Mouse (Mus musculus): ENCODE results near the gene Togaram1. TPM values are rescaled to one million over a fixed set of nuclear protein-coding genes. Genes with fewer than 3 reads are reported as not detected.

Gene Togaram1
- 26.9 TPM for polyA plus RNA-seq (2015; fragmentation: Illumina TruSeq; extraction: RNeasy Lipid Tissue Mini Kit (QIAGEN cat#74804); ENCODE audit: low read depth, low replicate concordance)

DNA sequence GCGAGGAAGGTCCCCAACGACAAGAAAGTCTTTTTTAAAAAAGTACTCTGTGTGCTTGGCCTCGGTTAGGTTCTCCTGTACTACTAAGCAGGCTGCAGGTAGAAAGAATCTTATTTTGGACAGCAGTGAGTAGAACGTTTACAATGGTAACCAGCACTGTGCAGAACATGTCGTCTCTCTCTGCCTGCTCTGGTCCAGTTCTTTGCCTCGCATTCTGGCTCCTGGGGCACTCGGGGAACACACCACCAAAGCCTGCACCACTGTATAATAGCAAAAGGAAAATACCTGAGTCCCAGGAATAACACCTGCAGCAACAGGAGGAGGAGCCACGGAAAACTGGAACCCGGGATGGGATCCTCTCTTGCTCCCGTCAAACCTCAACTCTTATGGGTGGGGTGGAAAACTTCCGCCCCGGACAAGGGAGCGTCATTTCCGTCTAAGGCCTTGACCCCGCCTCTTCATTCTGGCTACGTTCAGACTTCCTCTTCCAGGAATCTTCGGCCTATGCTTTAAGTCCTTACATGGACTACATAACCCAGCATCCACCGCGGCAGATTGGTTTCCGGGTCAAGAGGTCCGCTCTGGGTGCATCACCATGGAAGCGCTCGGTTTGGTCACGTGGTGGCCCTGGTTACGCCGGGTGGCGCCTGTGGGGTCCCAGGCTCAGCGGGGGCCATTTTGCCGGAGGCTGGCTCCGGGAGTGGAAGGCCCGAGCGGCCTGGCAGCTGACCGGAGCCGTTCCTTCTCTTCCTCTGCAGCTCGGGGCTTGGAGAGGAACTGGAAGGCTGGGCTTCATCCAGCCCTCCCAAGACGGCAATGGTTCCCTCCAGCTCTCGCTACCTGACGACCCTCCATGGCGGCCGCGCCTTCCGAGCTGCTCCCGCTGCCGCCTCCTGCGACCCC lies at the start of gene Togaram1, which contains the start of gene Klhl28:
TSS of gene Togaram1 (plus strand) at position 681 of the 903 bp plus-strand sequence.
TSS of gene Klhl28 (minus strand) at position 411 of the 903 bp plus-strand sequence.

GRCm38 (mm10) chr12:64917578-64918471 lies 47.8 kb upstream of the Togaram1 start, which contains the start of gene Gm527:
TSS of gene Gm527 (plus strand) at chr12:64917906.

GRCm38 (mm10) chr12:65036190-65036870 lies 70.7 kb downstream of the Togaram1 start, which contains the start of gene Prpf39:
TSS of gene Prpf39 (plus strand) at chr12:65036333.

Other genes with a start within 250 kb of the Togaram1 start
- gene Gm527, start 47.9 kb upstream of the Togaram1 start, polyA plus RNA-seq (2015; fragmentation: Illumina TruSeq; extraction: RNeasy Lipid Tissue Mini Kit (QIAGEN cat#74804); ENCODE audit: low read depth, low replicate concordance) = 18.2 TPM
- 13.5 TPM for gene Klhl28, start 270 bp upstream of the Togaram1 start, polyA plus RNA-seq (2015; fragmentation: Illumina TruSeq; extraction: RNeasy Lipid Tissue Mini Kit (QIAGEN cat#74804); ENCODE audit: low read depth, low replicate concordance)
- gene Prpf39, start 70.5 kb downstream of the Togaram1 start, polyA plus RNA-seq (2015; fragmentation: Illumina TruSeq; extraction: RNeasy Lipid Tissue Mini Kit (QIAGEN cat#74804); ENCODE audit: low read depth, low replicate concordance) = 35.0 TPM
- gene Fkbp3, start 108.2 kb downstream of the Togaram1 start, polyA plus RNA-seq (2015; fragmentation: Illumina TruSeq; extraction: RNeasy Lipid Tissue Mini Kit (QIAGEN cat#74804); ENCODE audit: low read depth, low replicate concordance) = 325 TPM
- gene Fancm, start 109.8 kb downstream of the Togaram1 start, polyA plus RNA-seq (2015; fragmentation: Illumina TruSeq; extraction: RNeasy Lipid Tissue Mini Kit (QIAGEN cat#74804); ENCODE audit: low read depth, low replicate concordance) = 4.7 TPM
- gene Mis18bp1, start 206.8 kb downstream of the Togaram1 start, polyA plus RNA-seq (2015; fragmentation: Illumina TruSeq; extraction: RNeasy Lipid Tissue Mini Kit (QIAGEN cat#74804); ENCODE audit: low read depth, low replicate concordance) = 0.58 TPM

Data from brain, adult 10 weeks (tissue).